Mouse (Mus musculus): Measurements from ENCODE around the gene Frat1. TPM values are rescaled to one million over a fixed set of nuclear protein-coding genes. Genes with fewer than 3 reads are reported as not detected.
A peak's percentile ranks its signal among the peaks of the same experiment; 100 is the strongest.

Frat1 gene
- polyA plus RNA-seq (2014; fragmentation: Nextera tagmentation; extraction: Ambion mirVana), result 5.7 and 6.6 TPM in 2 replicates

DNA sequence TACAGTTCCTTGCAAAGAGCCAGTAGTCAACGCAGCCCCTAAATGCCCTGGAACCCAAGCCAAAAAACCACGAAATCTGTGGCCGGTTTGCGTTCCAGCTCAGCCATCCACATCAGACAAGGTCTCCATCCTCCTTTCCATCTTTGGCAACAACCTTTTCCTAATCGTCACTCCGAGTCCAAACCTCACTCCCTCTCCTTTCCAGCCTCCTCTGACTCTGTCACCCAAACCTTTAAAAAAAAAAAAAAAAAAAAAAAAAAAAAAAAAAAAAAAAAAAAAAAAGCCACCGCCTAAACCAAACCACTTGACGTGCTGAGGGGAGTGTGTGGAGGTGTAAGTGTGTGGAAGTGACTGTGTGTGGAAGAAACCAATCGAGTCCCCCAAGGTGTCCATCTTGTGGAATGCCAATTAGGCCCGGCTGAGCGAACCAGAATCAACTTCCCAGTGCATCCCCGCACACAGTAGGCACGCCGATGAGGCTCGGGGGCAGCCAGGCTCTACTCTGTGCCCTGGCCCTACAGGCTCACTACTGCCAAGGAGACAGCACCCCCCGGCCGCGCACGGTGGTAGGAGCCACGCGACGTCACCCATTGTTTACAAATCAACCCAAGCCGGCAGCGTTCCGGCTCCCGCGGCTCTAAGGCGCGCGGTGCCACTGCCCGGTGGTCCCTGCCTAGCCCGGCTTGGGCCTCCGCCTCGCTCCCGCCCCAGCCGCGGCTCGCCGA is at the start of gene Frat1:
TSS of gene Frat1 (plus strand) at position 590 of the 725 bp plus-strand sequence.
- peak within 1 kb of the TSS; percentile 83 for H3K27ac ChIP-seq (ENCODE audit: low read depth, low read length)
- peak within 1 kb of the TSS; percentile 66 for H3K4me3 ChIP-seq (ENCODE audit: low read length)
- no peaks in the 10 kb centered on the region for H3K36me3 ChIP-seq (ENCODE audit: control insufficient read depth, insufficient read depth, low read length)
- H3K4me1 ChIP-seq (ENCODE audit: control insufficient read depth, insufficient read depth, low read length), result peaks cover 12% of the 10 kb centered on the region
- peak; percentile 94 for ATAC-seq (ENCODE audit: low FRiP score, low TSS enrichment)
- under 1% methylated on average over 39 of the region's 39 CpGs for WGBS
- peak within 1 kb of the TSS; percentile 100 for H3K4me2 ChIP-seq (replicated peaks; ENCODE audit: low read depth, low read length)
- peak within 1 kb of the TSS; percentile 69 for H3K9ac ChIP-seq (ENCODE audit: low read depth, low read length)
- no peaks in the 10 kb centered on the region for H3K9me3 ChIP-seq (ENCODE audit: control insufficient read depth, low read length)
- peaks cover 25% of the 10 kb centered on the region for H3K27me3 ChIP-seq (ENCODE audit: control insufficient read depth, insufficient read depth, low read length)

DNA sequence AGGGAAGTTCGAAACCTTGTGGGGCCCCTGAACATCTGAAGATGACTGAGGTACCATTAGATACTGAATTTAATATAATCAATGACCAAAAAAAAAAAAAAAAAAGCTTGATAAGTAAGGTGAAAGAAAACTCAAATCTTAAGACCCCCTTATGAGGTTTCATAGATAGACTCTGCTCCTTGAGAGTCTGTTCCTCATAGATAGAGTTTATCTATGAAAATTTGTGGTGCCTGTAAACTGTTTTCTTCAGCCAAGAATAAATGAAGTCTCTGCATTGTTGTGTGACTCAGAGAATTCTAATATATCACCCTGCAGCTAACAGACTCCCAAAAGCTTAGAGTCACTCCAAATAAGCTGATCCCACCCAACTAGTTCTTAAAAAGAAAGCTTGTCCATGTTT is 42.9 kb upstream of the Frat1 start:
- no peaks in the 10 kb centered on the region for H3K9me3 ChIP-seq (ENCODE audit: control insufficient read depth, low read length)
- H3K4me2 ChIP-seq (replicated peaks; ENCODE audit: low read depth, low read length), result no peak overlapping the region
- no peaks in the 10 kb centered on the region for H3K27me3 ChIP-seq (ENCODE audit: control insufficient read depth, insufficient read depth, low read length)
- no peak overlapping the region for H3K9ac ChIP-seq (ENCODE audit: low read depth, low read length)
- no peaks in the 10 kb centered on the region for H3K4me1 ChIP-seq (ENCODE audit: control insufficient read depth, insufficient read depth, low read length)
- WGBS, result 100% methylated on average over 1 of the region's 1 CpGs
- ATAC-seq (ENCODE audit: low FRiP score, low TSS enrichment), result no peak
- peaks cover 44% of the 10 kb centered on the region for H3K36me3 ChIP-seq (ENCODE audit: control insufficient read depth, insufficient read depth, low read length)
- no peak overlapping the region for H3K4me3 ChIP-seq (ENCODE audit: low read length)
- H3K27ac ChIP-seq (ENCODE audit: low read depth, low read length), result no peak overlapping the region

DNA sequence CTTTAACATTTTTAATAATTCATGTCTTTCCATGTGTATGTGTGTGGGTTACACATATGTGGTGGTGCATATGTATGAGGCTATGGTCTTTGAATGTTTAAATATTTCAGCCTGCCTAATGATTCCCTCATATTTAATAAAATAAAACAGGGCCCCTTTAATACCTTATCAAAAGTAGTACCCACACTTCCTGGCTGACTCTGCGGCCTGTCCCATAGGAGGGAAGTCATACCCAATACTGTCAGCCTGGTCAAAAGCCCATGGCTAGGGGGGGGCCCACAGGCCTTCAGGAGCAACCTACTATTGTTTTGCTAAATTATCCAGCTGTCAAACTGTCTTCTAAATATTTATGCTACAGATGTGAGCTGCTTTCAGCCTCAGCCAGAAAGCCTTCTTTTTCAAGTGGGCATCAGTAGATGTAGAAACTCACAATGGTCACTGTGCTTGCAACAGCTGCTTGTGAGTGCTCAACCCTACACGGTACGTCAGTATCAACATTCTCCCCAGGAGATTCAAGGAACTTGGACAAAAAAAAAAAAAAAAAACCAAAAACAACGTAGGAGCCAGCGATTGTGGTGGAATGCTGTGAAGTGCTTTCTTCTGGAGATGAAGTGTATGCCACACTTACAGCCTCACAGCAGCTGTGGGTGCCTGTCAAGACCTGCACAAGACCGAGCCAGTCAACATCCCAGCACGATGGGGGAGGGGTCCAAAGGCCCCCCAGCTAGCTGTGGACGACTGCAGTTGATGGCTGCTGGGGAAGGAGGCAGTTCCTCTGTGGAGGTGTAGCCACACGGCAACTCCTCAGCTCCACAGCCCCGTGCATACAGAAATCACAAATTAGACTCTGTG is 40.4 kb upstream of the Frat1 start:
- Histone ChIP-seq H3K4me2 (replicated peaks; ENCODE audit: low read depth, low read length) (no peak overlapping the region), H3K4me3 (ENCODE audit: low read length) (no peak overlapping the region), H3K4me1 (ENCODE audit: control insufficient read depth, insufficient read depth, low read length) (peaks cover 5% of the 10 kb centered on the region; the same call in 1 of the 2 replicates), H3K9me3 (ENCODE audit: control insufficient read depth, low read length) (no peaks in the 10 kb centered on the region), H3K36me3 (ENCODE audit: control insufficient read depth, insufficient read depth, low read length) (peaks cover 35% of the 10 kb centered on the region), H3K27me3 (ENCODE audit: control insufficient read depth, insufficient read depth, low read length) (no peaks in the 10 kb centered on the region), H3K9ac (ENCODE audit: low read depth, low read length) (no peak overlapping the region), H3K27ac (ENCODE audit: low read depth, low read length) (no peak overlapping the region)
- ATAC-seq (ENCODE audit: low FRiP score, low TSS enrichment), result no peak
- WGBS, result 72% methylated on average over 10 of the region's 10 CpGs

DNA sequence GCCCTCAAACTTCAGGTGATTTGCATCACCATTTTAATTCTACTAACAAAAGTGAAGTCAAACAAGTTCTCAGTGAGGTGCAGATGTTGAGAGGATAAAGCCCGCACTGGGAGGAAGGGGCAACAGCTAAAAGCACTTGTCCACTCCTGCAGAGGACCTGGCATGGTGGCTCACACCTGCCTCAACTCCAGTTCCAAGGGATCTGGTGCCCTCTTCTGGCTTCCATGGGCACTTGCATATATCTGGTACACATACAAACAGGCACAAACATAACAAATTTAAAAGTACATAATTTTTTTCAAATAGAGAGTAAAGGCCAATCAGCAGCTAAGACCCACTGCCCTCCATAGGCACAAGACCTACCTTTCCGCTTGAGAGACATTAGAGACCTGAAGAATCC is 38.4 kb upstream of the Frat1 start:
- Histone ChIP-seq H3K4me1 (ENCODE audit: control insufficient read depth, insufficient read depth, low read length) (peaks cover 5% of the 10 kb centered on the region; the same call in 1 of the 2 replicates), H3K9me3 (ENCODE audit: control insufficient read depth, low read length) (no peaks in the 10 kb centered on the region), H3K27ac (ENCODE audit: low read depth, low read length) (no peak overlapping the region), H3K4me2 (replicated peaks; ENCODE audit: low read depth, low read length) (no peak overlapping the region), H3K9ac (ENCODE audit: low read depth, low read length) (no peak overlapping the region), H3K4me3 (ENCODE audit: low read length) (no peak overlapping the region), H3K27me3 (ENCODE audit: control insufficient read depth, insufficient read depth, low read length) (no peaks in the 10 kb centered on the region), H3K36me3 (ENCODE audit: control insufficient read depth, insufficient read depth, low read length) (peaks cover 21% of the 10 kb centered on the region)
- WGBS, result 92% methylated on average over 2 of the region's 2 CpGs
- ATAC-seq (ENCODE audit: low FRiP score, low TSS enrichment), result no peak

DNA sequence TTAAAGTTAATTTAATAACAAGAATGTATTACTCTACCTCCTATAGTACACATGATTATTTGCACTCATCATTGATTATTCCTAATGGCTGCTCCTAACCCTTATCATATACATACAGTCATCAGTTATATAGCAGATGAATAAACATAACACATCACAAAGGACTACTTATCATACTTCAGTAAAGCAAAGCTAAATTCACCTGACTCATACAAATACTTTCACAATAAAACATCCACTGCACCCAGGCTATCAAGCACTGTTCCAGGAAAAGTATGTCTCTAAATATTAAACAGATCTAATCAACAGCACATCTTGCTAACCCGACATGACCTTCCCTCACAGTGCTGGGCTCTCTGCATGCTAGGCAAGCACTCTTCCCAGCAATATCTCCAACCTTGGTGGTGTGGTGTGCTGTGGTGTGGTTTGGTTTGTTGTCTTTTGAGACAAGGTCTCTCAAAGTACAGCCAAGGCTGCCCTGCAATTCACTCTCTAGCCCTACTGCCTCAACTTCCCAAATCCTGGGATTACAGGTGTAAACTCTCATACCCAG is 36.8 kb upstream of the Frat1 start:
- no peak overlapping the region for H3K4me2 ChIP-seq (replicated peaks; ENCODE audit: low read depth, low read length)
- no peak overlapping the region for H3K9ac ChIP-seq (ENCODE audit: low read depth, low read length)
- H3K27me3 ChIP-seq (ENCODE audit: control insufficient read depth, insufficient read depth, low read length), result no peaks in the 10 kb centered on the region
- ATAC-seq (ENCODE audit: low FRiP score, low TSS enrichment), result no peak
- H3K27ac ChIP-seq (ENCODE audit: low read depth, low read length), result no peak overlapping the region
- H3K4me3 ChIP-seq (ENCODE audit: low read length), result no peak overlapping the region
- WGBS, result 58% methylated on average over 1 of the region's 1 CpGs
- peaks cover 7% of the 10 kb centered on the region; the same call in 1 of the 2 replicates for H3K36me3 ChIP-seq (ENCODE audit: control insufficient read depth, insufficient read depth, low read length)
- no peaks in the 10 kb centered on the region for H3K9me3 ChIP-seq (ENCODE audit: control insufficient read depth, low read length)
- H3K4me1 ChIP-seq (ENCODE audit: control insufficient read depth, insufficient read depth, low read length), result peaks cover 5% of the 10 kb centered on the region; the same call in 1 of the 2 replicates

DNA sequence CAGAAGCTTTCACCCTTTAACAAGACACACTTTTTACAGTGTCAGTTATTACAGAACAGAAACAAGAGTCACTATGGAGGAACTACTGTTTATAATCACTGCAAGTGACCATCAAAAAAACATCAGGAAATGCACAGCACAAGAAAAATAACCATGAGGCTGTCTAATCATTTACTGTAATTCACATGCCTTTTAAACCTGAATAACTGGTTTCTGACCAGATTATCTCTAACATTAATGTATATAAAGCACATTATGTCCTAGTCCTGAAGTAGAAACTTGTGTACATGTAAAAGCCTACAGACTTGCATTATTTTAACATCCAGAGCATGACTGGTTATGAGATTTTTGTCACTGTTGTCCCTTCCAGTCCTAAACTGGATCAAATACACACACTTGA is 35.8 kb upstream of the Frat1 start:
- no peak overlapping the region for H3K4me3 ChIP-seq (ENCODE audit: low read length)
- H3K4me1 ChIP-seq (ENCODE audit: control insufficient read depth, insufficient read depth, low read length), result peaks cover 5% of the 10 kb centered on the region; the same call in 1 of the 2 replicates
- H3K4me2 ChIP-seq (replicated peaks; ENCODE audit: low read depth, low read length), result no peak overlapping the region
- no peak overlapping the region for H3K9ac ChIP-seq (ENCODE audit: low read depth, low read length)
- ATAC-seq (ENCODE audit: low FRiP score, low TSS enrichment), result no peak
- H3K9me3 ChIP-seq (ENCODE audit: control insufficient read depth, low read length), result no peaks in the 10 kb centered on the region
- 0 out of 2 replicates have a peak, but pooled peaks cover 3% of the 10 kb centered on the region for H3K36me3 ChIP-seq (ENCODE audit: control insufficient read depth, insufficient read depth, low read length)
- H3K27ac ChIP-seq (ENCODE audit: low read depth, low read length), result peak overlapping the region; percentile 69; the same call in 1 of the 2 replicates
- no peaks in the 10 kb centered on the region for H3K27me3 ChIP-seq (ENCODE audit: control insufficient read depth, insufficient read depth, low read length)

- no peak overlapping the region; the same call in 1 of the 2 replicates for H3K27ac ChIP-seq (ENCODE audit: low read depth, low read length)
Observed at GRCm38 (mm10) chr19:41794901-41795300, 34.9 kb upstream of the Frat1 start.

GRCm38 (mm10) chr19:41796148-41796760 is 33.5 kb upstream of the Frat1 start:
- no peak overlapping the region for H3K9ac ChIP-seq (ENCODE audit: low read depth, low read length)
- H3K9me3 ChIP-seq (ENCODE audit: control insufficient read depth, low read length), result no peaks in the 10 kb centered on the region
- H3K4me1 ChIP-seq (ENCODE audit: control insufficient read depth, insufficient read depth, low read length), result peaks cover 13% of the 10 kb centered on the region
- no peaks in the 10 kb centered on the region for H3K36me3 ChIP-seq (ENCODE audit: control insufficient read depth, insufficient read depth, low read length)
- 43% methylated on average over 3 of the region's 3 CpGs for WGBS
- H3K4me3 ChIP-seq (ENCODE audit: low read length), result no peak overlapping the region
- H3K27me3 ChIP-seq (ENCODE audit: control insufficient read depth, insufficient read depth, low read length), result no peaks in the 10 kb centered on the region
- H3K27ac ChIP-seq (ENCODE audit: low read depth, low read length), result no peak overlapping the region
- no peak; the same call in 1 of the 2 replicates for ATAC-seq (ENCODE audit: low FRiP score, low TSS enrichment)
- no peak overlapping the region for H3K4me2 ChIP-seq (replicated peaks; ENCODE audit: low read depth, low read length)

More at GRCm38 (mm10) chr19:41794901-41795300, 34.9 kb upstream of the Frat1 start:
- 0 out of 2 replicates have a peak, but pooled peaks cover 3% of the 10 kb centered on the region for H3K36me3 ChIP-seq (ENCODE audit: control insufficient read depth, insufficient read depth, low read length)
- H3K9ac ChIP-seq (ENCODE audit: low read depth, low read length), result no peak overlapping the region
- H3K4me3 ChIP-seq (ENCODE audit: low read length), result no peak overlapping the region
- no peak overlapping the region for H3K4me2 ChIP-seq (replicated peaks; ENCODE audit: low read depth, low read length)
- peaks cover 5% of the 10 kb centered on the region for H3K4me1 ChIP-seq (ENCODE audit: control insufficient read depth, insufficient read depth, low read length)
- no peaks in the 10 kb centered on the region for H3K27me3 ChIP-seq (ENCODE audit: control insufficient read depth, insufficient read depth, low read length)
- WGBS, result 86% methylated on average over 6 of the region's 6 CpGs
- H3K9me3 ChIP-seq (ENCODE audit: control insufficient read depth, low read length), result no peaks in the 10 kb centered on the region
- no peak for ATAC-seq (ENCODE audit: low FRiP score, low TSS enrichment)

Measured in kidney, embryonic 14.5 days (tissue).